Mouse (Mus musculus): Measurements from ENCODE around the gene Obox3. TPM values are rescaled to one million over a fixed set of nuclear protein-coding genes. Genes with fewer than 3 reads are reported as not detected.
"Not testable (repeated sequence)": the region's sequence is repeated elsewhere in the genome, so short reads cannot be mapped to it uniquely, and the experiment has no call there.

The Obox3 gene
- not detected for total RNA-seq (2021)
- long read RNA-seq: 0 reads

GRCm38 (mm10) chr7:15639802-15640201 lies at the start of gene Obox3:
TSS of gene Obox3 (minus strand) at chr7:15639902.
- DNase-seq (ENCODE audit: low spot score in 2 of 2): not testable (repeated sequence)

DNA sequence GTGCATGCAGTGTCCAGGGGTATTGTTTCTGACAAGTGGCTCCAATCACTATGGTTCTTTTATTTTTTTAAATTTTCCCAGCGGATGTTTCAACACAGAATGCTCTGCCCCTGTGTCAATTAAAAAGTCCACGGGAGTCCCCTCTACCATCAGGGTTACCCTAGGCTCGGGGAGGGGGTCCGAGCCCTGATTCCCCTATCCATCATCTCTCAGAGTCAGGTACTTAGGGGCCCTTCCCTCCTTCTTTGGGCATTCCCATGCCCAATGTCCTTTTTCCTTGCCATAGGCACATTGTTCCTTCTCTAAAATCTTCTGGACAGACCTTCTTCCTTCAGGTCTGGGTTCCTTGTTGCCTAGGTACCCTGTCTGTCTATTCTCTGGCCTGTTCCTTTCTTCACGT lies 130.3 kb downstream of the Obox3 start:
- not testable (repeated sequence) for DNase-seq (ENCODE audit: low spot score in 2 of 2)

Other genes with a start within 250 kb of the Obox3 start
- gene Obox5, start 110.2 kb upstream of the Obox3 start, total RNA-seq (2021): under 1 TPM in 1 of 2 experiments, not detected in 1; 0.50 TPM
- gene Obox6, start 199.8 kb upstream of the Obox3 start, total RNA-seq (2021): not detected
- gene Crx, start 240.1 kb upstream of the Obox3 start, total RNA-seq (2021): not detected
- gene Crxos, start 242.7 kb upstream of the Obox3 start, total RNA-seq (2021): not detected